Mouse (Mus musculus) C2C12 (cell line): Measurements from ENCODE around the gene Kantr.

Experiments used
- CEBPB ChIP-seq: IDR thresholded peaks from one replicate; pipeline ENCODE4 v1.6.1; 2011; ENCODE audit warnings: low read depth, mild to moderate bottlenecking, control low read depth, moderate library complexity
- CTCF ChIP-seq: IDR thresholded peaks from one replicate; pipeline ENCODE4 v1.5.1; 2011; ENCODE audit not compliant: control insufficient read depth, insufficient read depth, insufficient read length
- MYOD1 ChIP-seq: IDR thresholded peaks from one replicate; pipeline ENCODE4 v1.6.1; 2011; ENCODE audit warnings: low read depth; ENCODE audit not compliant: control insufficient read depth, insufficient read length
- USF1 ChIP-seq: IDR thresholded peaks from one replicate; pipeline ENCODE4 v1.6.1; 2011; ENCODE audit warnings: low read depth, mild to moderate bottlenecking, control low read depth, moderate library complexity

DNA sequence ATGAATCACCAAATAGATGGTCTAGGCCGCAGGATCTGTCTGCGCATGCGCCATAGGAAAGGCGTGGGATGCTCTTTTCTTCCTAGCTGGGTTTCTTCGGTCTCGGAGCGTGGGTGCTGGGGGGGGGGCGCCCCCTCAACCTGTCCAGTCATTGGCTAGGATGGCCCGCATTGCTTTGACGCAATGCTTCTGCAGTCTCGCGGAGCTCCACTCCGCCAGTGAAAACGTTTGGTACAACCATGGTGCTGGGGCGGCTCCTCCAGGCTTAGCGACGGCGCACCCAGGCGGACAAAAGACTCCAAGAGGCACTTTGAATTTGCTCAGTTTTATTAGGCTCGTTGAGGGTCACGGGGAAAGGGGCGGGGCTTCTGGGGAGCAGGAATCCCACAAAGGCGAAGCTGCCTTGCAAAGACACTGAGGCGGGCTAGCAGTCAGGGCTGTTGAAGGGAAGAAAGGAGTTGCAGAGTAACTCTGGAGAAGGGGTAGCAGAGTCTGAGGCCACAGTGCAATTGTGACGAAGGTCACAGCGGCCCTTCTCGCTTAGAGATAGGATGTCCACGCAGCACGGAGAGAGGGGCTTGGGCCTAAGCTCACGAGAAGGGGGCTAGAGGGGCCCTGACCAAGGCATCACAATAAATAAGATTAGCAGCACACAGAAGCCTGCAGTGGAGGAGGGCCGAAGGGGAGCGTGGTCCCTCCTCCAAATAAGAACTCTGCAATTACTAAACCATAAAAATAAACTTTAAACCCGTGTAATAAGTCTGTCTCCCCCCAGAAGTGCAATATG is 9.4 kb upstream of the Kantr start:
- TF ChIP-seq CTCF, result no peak
- TF ChIP-seq MYOD1, result no peak
- no peak for TF ChIP-seq CEBPB
- no peak for TF ChIP-seq USF1
